Mouse (Mus musculus) olfactory bulb, adult 2 months (tissue): ENCODE measurements around the gene Rgs9bp.

ENCODE experiments used
- CTCF ChIP-seq: fragments of 200-500 bp; IDR thresholded peaks from 2 replicates; pipeline ENCODE4 v1.5.1; 2012; ENCODE audit warnings: low read depth, mild to moderate bottlenecking, low read length, moderate library complexity; ENCODE audit not compliant: insufficient read depth
- POLR2A ChIP-seq: fragments of 200-500 bp; IDR thresholded peaks from 2 replicates; pipeline ENCODE4 v1.6.1; 2012; ENCODE audit warnings: mild to moderate bottlenecking, low read depth, low read length, moderate library complexity; ENCODE audit not compliant: insufficient read depth

GRCm38 (mm10) chr7:35602766-35603165 is 17.4 kb upstream of the Rgs9bp start:
- TF ChIP-seq CTCF, result no peak
- no peak for TF ChIP-seq POLR2A
